Mouse (Mus musculus): ENCODE data around the gene Cables2. TPM values are rescaled to one million over a fixed set of nuclear protein-coding genes. Genes with fewer than 3 reads are reported as not detected.
A peak's percentile ranks its signal among the peaks of the same experiment; 100 is the strongest.

Gene Cables2
- polyA plus RNA-seq, 1 experiment: 28.3 TPM

- DNase-seq (ENCODE audit: low spot score): no peak
These were observed 17.6 kb downstream of the Cables2 start for GRCm38 (mm10) chr2:180255701-180256100.

- DNase-seq (ENCODE audit: low spot score): no peak
These were observed 18.7 kb downstream of the Cables2 start for GRCm38 (mm10) chr2:180254436-180255209.

- DNase-seq (ENCODE audit: low spot score): no peak
These were observed 21.5 kb downstream of the Cables2 start for GRCm38 (mm10) chr2:180251838-180252237.

- DNase-seq (ENCODE audit: low spot score): no peak
These were observed 22.2 kb downstream of the Cables2 start for GRCm38 (mm10) chr2:180250930-180251611.

- no peak for DNase-seq (ENCODE audit: low spot score)
These were observed 24.2 kb downstream of the Cables2 start for GRCm38 (mm10) chr2:180248947-180249660.

GRCm38 (mm10) chr2:180247916-180248315, 25.4 kb downstream of the Cables2 start:
- DNase-seq (ENCODE audit: low spot score): no peak

GRCm38 (mm10) chr2:180243108-180243507, 30.2 kb downstream of the Cables2 start:
- DNase-seq (ENCODE audit: low spot score): no peak

- DNase-seq (ENCODE audit: low spot score): no peak
These were observed 34.7 kb downstream of the Cables2 start for GRCm38 (mm10) chr2:180238591-180238990.

- no peak for DNase-seq (ENCODE audit: low spot score)
These were observed 35.5 kb downstream of the Cables2 start for GRCm38 (mm10) chr2:180237601-180238345.

GRCm38 (mm10) chr2:180236930-180237329, 36.4 kb downstream of the Cables2 start:
- no peak for DNase-seq (ENCODE audit: low spot score)

GRCm38 (mm10) chr2:180236500-180236899, 36.8 kb downstream of the Cables2 start:
- DNase-seq (ENCODE audit: low spot score): no peak

GRCm38 (mm10) chr2:180235788-180236187, 37.5 kb downstream of the Cables2 start:
- no peak for DNase-seq (ENCODE audit: low spot score)

- no peak for DNase-seq (ENCODE audit: low spot score)
These were observed 38.3 kb downstream of the Cables2 start for GRCm38 (mm10) chr2:180234980-180235379.

GRCm38 (mm10) chr2:180234353-180234752, 38.9 kb downstream of the Cables2 start:
- no peak for DNase-seq (ENCODE audit: low spot score)

- no peak for DNase-seq (ENCODE audit: low spot score)
These were observed 40.0 kb downstream of the Cables2 start for GRCm38 (mm10) chr2:180233101-180233904.

- DNase-seq (ENCODE audit: low spot score): no peak
These were observed 42.8 kb downstream of the Cables2 start for GRCm38 (mm10) chr2:180230482-180230881.

- no peak for DNase-seq (ENCODE audit: low spot score)
These were observed 44.2 kb downstream of the Cables2 start for GRCm38 (mm10) chr2:180229129-180229528.

- no peak for DNase-seq (ENCODE audit: low spot score)
These were observed 44.7 kb downstream of the Cables2 start for GRCm38 (mm10) chr2:180228592-180228991.

- DNase-seq (ENCODE audit: low spot score): no peak
These were observed 45.2 kb downstream of the Cables2 start for GRCm38 (mm10) chr2:180228060-180228458.

- DNase-seq (ENCODE audit: low spot score): peak; percentile 37
These were observed 45.8 kb downstream of the Cables2 start for GRCm38 (mm10) chr2:180227262-180228059.
